Mouse (Mus musculus): ENCODE measurements around the gene Nudt17.
A peak's percentile ranks its signal among the peaks of the same experiment; 100 is the strongest.
"Not testable (repeated sequence)": the region's sequence is repeated elsewhere in the genome, so short reads cannot be mapped to it uniquely, and the experiment has no call there.

Gene Nudt17

DNA sequence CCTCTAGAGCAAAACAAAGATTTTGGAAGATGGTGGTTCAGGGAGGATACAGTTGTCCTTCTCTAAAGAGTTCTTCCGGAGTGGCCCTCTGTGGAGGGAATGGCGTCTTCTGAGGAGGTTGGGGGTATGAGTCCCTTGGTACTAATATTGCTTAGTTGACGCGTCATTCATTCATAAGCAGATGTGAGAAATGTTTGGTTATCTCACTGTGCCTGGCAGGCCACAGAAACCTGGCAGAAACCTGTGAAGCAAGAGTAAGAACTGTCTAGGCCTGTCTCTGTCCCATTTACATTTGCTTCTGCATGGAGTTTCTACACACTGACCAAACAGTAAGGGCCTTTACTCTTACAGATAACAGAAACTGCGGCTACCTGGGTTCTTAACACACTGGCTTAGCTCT, 36.8 kb downstream of the Nudt17 start:
- no peak for DNase-seq (ENCODE audit: low spot score in 2 of 2)

DNA sequence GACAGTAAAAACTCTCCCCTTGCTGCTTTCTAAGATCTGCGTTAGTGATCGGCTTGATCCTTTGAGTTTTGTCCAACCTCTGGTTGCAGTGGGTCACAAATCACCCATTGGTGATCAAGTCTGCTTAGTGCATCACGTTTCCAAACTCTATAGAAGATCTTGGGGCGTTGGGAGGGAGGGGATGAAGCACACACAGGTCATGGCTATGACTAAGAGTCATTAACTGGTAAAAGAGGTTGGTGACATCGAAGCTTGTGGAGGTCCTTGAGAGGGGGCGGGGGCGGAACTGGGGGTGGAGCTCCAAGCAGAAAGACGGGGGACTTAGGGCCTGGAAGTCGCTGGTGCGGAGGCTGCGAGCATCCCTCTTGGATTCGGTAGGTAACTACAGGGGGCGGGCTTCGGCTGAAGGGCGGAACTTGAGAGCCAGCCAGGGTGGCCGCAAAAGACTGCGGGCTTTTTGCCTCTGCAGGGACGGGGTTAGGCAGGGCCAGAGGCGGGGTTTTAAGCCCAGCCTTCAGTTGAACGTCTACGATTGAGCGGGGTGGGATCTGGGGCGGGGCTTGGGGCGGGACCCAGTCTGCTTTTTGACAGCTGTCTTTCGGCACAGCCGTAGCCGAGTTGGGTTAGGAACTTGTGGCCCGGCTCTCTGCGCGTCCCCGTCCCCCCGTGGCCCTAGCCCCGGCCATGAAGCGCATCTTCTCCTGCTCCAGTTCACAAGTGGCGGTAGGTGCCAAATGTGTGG, 38.5 kb downstream of the Nudt17 start, which contains the start of gene Ankrd35:
TSS of gene Ankrd35 (plus strand) at position 405 of the 742 bp plus-strand sequence.
- peak; percentile 56 to 58 for DNase-seq (ENCODE audit: low spot score in 2 of 2)

GRCm38 (mm10) chr3:96668424-96669067, 39.8 kb downstream of the Nudt17 start:
- DNase-seq (ENCODE audit: low spot score in 2 of 2) = no peak

- no peak for DNase-seq (ENCODE audit: low spot score in 2 of 2)
Measured at GRCm38 (mm10) chr3:96667316-96667715, 41.0 kb downstream of the Nudt17 start.

- no peak for DNase-seq (ENCODE audit: low spot score in 2 of 2)
Measured at GRCm38 (mm10) chr3:96666916-96667315, 41.4 kb downstream of the Nudt17 start.

DNA sequence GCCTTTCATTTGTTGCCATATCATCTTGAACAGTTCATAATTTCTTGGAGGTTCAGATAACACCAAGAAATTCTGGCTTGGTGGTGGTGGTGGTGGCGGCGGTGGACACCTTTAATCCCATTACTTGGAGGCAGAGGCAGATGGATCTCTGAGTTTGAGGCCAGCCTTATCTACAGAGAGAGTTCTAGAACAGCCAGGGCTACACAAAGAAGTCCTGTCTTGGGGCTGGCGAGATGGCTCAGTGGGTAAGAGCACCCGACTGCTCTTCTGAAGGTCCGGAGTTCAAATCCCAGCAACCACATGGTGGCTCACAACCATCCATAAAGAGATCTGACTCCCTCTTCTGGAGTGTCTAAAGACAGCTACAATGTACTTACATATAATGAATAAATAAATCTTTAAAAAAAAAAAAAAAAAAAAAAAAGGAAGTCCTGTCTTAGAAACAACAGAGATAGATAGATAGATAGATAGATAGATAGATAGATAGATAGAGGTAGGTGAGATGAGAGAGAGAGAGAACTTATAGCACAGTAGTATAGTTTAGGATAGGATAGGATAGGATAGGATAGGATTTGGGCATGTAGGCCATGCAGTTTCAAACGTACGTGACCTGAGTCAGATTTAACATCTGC, 42.5 kb downstream of the Nudt17 start:
- DNase-seq (ENCODE audit: low spot score in 2 of 2) = not testable (repeated sequence)

DNA sequence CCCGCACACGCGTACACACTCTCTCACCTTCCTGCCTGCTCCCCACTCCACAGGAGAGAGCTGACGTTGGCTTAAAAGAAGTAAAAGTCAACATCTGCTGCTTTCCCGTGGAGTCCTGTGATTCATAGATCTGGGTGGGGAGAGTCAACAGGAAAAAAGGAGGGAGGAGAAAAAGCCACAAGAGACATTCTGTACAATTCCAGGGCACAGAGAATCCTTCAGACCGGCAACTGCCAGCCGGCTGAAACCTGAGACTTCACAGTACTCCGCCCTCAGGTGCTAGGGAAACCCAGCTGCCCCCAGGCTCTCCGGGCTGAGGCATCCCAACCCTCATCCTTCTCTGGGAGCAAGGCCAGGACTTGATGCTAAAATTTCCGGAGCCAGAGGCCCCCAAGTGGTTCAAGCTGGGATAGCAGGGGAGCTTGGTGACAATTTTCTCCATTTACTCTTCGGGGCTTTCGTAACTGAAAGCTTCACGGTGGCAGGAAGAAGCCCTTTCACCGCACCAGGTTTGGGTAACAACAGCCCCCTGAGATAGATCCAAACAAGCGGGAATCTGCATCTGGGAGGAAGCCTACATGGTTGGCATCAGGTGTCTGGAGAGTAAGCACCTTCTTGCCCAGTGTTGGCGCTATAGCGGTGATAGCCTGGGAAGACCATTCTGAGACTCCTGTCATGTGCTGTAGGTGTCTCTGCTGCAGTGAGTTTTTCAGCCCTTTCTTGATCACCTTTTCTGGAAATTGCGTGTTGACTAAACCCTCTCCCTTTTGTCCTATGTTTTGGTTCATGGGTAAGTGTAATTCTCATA, 44.7 kb downstream of the Nudt17 start:
- DNase-seq (ENCODE audit: low spot score in 2 of 2) = peak; percentile 79 to 88

- no peak for DNase-seq (ENCODE audit: low spot score in 2 of 2)
Measured at GRCm38 (mm10) chr3:96662731-96663316, 45.5 kb downstream of the Nudt17 start.

DNA sequence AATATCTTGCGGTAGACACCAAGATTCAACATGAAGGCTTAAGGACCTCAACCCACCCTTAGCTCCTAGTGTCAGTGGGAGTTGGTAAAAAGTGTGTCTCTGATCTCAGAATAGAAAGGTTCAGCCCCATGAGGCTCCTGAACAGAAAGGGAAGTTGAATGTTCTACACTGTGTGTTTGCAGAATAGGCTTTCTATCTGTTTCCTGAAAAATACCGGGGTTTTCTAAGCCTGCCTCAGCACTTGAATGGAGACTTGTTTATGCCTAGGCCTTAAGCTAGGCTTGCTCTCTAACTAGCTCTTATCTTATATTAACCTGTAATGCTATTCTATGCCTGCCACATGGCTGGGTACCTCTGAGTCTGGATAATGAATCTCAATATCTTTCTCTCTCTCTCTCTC, 47.5 kb downstream of the Nudt17 start:
- DNase-seq (ENCODE audit: low spot score in 2 of 2) = no peak
